Mouse (Mus musculus) stomach, adult 2 months (tissue): ENCODE results near the gene Cym. TPM values are rescaled to one million over a fixed set of nuclear protein-coding genes. Genes with fewer than 3 reads are reported as not detected.

Source experiments
- polyA plus RNA-seq: library from polyadenylated mRNA; depleted of rRNA; stranded (reverse); fragments of >200 nt; gene quantifications from 2 replicates; pipeline ENCODE4 v1.2.3, GENCODE M21; 2012; rRNA removed

Gene Cym
- polyA plus RNA-seq = 28.3 and 31.9 TPM in 2 replicates

GRCm38 (mm10) chr3:107221608-107222007 is at the start of gene Cym:
TSS of gene Cym (minus strand) at chr3:107221732.

GRCm38 (mm10) chr3:107239607-107240006 is 18.1 kb upstream of the Cym start, which contains the start of gene Prok1:
TSS of gene Prok1 (minus strand) at chr3:107239707.

GRCm38 (mm10) chr3:107230527-107230926 is 9.0 kb upstream of the Cym start, which contains the start of gene A630076J17Rik:
TSS of gene A630076J17Rik (plus strand) at chr3:107230614.

GRCm38 (mm10) chr3:107182756-107183155 is 38.8 kb downstream of the Cym start, which contains the start of gene Kcna10:
TSS of gene Kcna10 (plus strand) at chr3:107183056.

Other genes with a start within 250 kb of the Cym start
- 0.17 and 0.20 TPM in 2 replicates for gene Kcna3, start 185.6 kb downstream of the Cym start, polyA plus RNA-seq
- gene Kcna2, start 120.6 kb downstream of the Cym start, polyA plus RNA-seq = 0.35 and 0.79 TPM in 2 replicates
- gene Kcna10, start 38.7 kb downstream of the Cym start, polyA plus RNA-seq = not detected in 2 replicates
- not detected in 2 replicates for gene A630076J17Rik, start 8.9 kb upstream of the Cym start, polyA plus RNA-seq
- gene Prok1, start 18.0 kb upstream of the Cym start, polyA plus RNA-seq = 0.02 TPM in 1 of 2 replicates, not detected in the other
- 31.2 and 37.6 TPM in 2 replicates for gene Lamtor5, start 57.1 kb upstream of the Cym start, polyA plus RNA-seq
- 0.04 and 0.06 TPM in 2 replicates for gene Slc16a4, start 69.5 kb upstream of the Cym start, polyA plus RNA-seq
- gene Rbm15, start 111.9 kb upstream of the Cym start, polyA plus RNA-seq = 1.1 and 1.2 TPM in 2 replicates
- gene Kcnc4, start 237.8 kb upstream of the Cym start, polyA plus RNA-seq = 0.21 and 0.25 TPM in 2 replicates